Mouse (Mus musculus) frontal cortex, postnatal 36 days (tissue): ENCODE measurements at regions not wholly inside any gene's neighbourhood (a gene's known extent, or its start where the extent isn't known, plus 50 kb on each side); places are given as distances from the start of the nearest gene placed in this dataset.

Experiments
- DNase-seq, 2 experiments: peaks; one replicate each; pipeline ENCODE4 v3.0.0; 2022; ENCODE audit warnings: low spot score in 2 of 2

DNA sequence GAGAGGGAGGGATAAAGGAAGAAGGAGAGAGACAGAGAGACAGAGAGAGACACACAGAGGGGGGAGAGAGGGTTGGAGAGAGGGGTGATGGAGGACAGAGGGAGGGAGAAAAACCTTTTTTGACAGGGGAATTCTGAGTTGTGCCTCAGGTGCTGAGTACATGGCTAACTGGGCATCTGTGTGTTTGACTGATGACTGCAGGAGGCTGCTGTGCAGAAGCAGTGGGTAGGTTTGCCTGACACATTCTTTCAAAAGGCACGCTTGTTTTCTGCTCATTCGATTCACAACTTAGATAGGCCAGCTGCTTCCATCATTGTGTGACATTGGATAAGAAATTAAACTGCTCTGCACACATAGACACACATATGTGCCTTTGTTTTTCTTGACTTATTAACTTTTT is 150.7 kb upstream of the Rgmb start:
- no peak for DNase-seq

DNA sequence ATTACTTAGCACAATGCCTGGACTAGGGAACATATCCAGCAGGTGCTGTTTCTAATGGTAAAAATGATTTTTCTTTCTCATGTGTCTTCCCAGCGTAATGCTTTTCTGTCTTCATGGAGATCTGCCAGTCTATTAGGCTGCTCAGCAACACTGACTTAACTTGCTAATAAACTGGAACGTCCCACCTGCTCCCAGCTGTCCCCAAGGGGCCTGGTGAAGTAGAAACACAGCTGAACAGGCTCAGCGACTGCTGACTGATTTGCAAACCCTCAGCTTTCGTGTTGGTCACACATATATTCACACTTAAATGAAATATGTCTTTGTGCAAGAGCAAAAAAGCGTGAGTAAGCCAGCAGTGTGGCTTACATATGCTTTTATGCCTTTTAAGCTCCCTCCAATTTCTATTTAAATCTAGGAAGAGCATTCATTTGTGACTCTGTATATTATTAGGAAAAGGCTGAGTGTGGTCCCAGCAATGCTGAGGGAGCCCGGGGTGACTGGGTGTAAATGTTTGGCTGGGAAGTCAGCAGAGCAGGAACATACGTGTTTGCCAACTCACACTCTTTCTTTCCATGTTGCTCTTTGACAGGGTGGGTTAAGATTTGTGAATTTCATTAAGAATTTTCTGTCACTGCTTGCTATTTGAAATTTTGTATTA is 146.7 kb upstream of the Rgmb start:
- DNase-seq: no peak

DNA sequence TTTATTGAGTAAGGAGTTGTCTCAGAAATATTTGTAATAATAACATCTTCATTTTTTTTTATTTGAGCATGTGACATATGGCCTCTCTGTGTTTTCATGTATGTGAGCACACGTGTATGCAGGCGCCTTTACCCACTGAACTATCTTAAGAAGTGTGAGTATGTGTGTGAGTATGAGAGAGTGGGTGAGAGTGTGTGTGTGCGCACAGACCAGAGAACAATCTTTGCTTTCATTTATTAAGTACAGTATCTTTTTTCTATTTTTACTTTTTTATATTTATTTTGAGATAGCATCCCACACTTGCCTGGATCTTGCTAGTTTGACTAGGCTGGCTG is 140.5 kb upstream of the Rgmb start:
- DNase-seq: no peak

DNA sequence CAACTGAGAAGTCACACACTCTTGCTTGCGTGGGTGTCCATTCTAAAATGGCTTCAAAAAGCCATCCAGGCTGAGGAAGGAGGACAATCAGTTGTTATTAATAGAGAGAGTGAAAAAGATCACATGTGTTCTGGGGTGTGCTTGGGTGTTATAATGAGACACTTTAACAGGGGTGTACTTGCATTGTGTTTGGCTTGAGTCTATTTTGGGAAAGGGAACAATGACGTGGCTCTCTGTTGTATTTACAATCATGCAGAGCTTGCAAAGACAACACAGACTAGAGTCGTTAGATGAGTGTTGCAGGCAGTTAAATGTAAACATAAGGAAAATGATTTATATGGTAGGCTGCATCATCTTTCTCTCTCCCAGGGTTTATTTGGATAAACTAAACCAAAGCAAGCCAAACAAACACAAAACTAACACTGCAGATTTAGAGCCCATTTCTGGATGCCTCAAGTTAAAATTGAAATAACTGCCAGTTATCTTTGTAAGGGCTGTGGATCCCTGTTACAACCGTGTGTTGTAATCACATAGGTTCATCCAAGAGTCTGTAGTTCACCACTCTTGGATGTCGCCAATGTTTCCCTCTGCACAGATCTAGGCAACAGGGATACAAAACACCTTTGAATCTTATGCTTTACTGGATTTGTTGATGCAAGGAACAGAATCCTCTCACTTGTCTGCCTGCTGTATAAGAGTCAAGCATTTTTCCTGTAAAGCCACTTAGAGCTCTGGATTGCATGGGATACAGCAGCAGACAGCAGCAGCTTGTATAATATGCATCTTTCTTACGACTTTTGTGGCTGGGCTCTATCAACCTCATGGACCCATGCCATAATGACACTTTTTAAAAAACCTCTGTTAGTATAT is 139.9 kb upstream of the Rgmb start:
- DNase-seq: no peak

DNA sequence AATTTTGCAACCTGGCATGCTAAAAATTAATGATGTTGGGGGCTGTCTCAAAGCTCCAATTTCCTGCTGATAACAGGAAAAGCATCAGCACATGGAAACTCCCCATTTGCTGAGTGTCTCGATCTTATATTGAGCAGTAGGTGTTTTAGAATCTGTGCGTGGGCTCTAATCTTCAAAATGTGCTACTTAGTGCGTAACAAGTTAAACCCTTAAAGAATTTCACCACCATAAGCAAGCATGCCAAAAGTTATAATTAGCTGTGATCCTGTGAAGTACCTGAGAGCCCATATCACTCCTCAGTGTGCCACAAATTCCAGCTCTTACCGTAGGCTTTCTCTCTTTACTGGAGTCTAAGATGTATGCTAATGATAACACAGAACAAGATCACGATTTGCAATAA is 137.5 kb upstream of the Rgmb start:
- no peak for DNase-seq

DNA sequence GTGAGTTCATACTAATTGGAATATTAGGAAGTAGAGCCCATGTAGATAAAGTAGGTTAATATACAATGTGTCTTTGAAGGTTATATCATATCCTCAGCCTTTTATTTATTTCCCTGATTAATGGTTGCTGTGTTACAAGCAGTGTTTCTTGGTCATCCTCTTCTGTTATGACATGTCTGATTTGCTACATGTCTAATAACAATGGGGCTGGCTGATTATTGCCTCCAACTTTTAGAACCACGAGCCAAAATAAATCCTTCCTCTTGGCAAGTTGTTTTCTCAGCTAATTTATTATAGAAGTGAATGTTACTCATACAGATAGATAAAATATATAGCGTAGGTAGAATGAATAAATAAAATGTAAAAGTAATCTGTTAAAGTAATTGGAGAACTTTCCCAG is 124.8 kb upstream of the Rgmb start:
- no peak for DNase-seq

DNA sequence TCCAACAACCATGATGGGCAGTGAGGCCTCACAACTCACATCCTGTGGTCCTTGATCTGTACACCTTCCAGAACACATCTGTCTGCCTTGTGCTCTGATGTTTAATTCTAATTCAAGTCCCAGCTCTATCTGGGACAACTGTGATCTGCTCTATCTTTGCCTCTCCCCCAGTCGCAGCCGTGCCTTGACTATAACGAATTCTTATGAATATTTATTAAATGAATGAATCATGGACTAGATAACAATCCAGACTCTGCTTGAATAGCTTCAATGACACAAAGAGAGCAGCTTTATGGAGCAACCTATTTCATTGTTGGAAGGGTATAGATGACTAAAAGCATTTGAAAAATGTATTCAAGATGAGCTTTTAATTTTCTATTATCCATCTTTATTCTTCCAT is 120.8 kb upstream of the Rgmb start:
- peak; percentile 0 to 12 for DNase-seq

DNA sequence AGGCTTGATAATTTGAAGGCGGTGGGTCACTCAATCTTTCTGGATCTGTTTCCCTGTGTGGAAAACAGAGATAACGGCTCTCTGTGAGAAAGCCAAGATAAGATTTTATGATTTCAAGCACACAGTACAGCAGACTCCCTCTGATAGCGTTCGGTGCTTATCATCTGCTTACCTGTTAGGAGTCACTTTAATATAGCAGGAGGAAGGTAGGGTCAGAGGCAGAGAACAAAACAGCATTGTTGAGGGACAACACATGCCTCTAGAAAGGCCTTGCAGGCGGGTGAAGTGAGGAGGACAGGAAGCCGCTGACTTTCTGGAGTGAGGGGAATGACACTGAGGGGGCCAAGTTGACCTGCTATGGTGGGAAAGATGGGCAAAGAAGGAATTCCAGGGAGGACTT is 118.9 kb upstream of the Rgmb start:
- DNase-seq: no peak

DNA sequence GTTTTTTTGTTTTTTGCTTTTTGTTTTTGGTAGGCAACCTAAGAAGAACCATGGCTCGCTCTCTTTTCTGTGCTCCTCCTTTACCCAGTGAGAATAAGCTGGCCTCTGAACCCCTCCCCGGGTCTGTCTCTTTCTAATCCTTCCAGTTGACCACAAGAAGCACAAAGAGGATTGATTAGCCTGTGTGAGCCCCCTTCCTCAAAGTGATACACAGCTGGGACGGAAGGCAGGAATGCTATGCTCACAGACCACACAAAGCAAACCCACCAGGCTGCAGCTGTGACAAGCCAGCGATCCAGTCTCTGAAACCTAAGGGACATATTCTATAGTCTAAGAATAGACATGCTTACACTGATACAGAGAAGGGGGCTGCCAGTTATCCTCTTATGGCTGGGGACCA is 111.5 kb upstream of the Rgmb start:
- DNase-seq: no peak

DNA sequence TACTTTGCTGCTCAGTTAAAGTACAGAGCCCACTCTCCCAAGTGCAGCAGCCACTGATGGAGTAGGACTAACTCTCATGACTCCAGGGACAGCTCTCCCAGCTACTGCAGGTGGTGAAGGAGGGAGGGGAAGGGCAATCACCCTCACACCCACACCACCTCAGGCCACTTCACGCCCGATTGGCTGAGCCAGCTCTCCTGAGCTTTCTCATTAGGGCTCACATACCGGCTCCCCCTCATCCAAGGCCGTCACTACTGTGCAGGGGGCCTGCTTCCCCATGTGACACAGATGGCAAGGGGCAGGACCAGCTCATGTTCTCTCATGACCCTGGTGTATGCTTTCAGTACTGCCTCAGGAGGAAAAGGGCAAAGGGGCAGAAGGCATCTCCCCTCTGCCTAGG is 87.8 kb upstream of the Rgmb start:
- DNase-seq: no peak

DNA sequence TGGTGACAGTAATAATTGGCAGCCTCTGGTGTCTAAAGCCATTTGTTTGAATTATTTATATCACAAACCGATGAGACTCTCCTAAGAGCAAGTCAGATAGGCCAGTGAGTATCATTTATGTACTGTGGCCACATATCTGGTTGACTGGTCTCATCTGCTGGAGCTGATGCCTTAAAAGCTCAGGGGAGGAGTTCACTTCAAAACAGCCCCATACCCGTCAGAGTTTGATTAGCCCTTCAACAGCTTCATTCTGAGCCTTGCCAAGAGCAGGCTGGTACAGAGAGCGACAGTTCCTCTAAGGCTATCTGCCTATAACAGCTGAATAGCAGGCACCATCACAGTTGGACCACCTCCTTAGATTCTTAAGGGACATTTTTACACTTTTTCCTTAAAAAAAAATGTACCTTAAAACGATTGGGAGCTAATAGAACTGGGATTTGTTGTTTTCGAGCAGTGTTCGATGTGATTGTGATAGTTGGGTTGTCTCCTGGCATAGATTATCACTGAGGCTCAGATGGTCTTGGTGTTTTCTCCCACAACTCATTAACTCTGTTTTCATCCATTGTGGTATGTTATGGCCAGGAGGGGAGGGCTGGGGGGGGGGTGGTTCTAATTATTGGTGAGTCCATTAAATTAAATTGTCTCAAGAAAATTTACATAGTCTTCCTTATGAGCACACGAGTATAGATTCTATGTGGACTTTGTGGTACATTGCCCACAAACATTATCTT is 68.0 kb upstream of the Rgmb start:
- no peak for DNase-seq

DNA sequence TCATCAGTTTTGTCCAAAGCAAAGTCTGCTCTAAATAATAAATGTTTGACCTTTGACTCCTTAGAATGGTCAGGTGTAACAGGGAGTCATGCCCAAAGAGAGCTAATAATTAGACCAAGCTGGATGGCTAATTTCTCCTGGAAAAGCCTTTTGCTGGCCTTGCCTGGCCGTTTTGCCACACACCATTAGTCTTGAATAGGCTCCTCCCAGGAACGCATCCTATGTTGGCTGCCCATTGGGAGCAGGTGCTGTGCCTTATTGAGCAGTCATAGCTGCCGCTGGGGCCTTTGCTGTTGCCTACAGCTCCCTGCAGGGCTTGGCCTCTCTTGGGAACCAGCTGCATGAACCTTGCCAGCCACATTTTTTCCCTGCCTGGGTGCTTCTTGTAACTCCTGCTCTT is 65.1 kb upstream of the Rgmb start:
- DNase-seq: no peak

DNA sequence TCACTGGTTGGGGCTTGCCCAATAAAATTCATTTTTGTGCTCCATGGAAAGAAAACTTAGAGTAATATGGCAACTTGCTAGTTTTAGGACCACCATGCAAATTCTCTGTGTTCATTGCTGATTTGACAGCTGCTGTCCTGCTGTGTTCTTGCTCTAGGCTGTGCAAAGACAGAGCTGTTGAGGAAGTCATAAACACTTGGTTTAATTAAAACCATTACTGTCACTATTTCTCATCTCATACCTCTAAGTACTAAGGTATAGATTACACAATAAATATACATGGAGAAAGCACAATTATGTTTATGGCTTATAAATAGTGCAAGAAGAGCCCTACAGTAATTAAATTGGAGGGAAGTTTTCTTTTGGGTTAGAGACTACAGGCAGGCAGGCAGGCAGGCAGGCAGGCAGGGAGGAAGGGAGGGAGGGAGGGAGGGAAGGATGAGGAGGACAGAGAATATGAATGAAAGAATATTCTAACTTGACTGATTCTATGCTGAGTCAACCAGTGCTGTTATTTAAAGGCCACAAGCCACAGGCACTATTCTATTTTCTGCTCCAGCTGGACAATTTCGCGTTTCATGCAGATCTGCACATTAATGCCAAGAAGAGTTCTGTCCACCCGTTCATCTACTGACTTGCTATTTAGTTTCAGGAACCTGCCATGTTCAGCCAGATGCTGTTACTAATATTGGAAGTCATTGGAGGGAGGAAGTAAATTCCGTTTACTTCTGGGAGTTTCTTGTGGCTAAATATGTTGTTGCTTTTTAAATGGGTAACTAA is 61.2 kb upstream of the Rgmb start:
- peak; percentile 8 to 45 for DNase-seq

DNA sequence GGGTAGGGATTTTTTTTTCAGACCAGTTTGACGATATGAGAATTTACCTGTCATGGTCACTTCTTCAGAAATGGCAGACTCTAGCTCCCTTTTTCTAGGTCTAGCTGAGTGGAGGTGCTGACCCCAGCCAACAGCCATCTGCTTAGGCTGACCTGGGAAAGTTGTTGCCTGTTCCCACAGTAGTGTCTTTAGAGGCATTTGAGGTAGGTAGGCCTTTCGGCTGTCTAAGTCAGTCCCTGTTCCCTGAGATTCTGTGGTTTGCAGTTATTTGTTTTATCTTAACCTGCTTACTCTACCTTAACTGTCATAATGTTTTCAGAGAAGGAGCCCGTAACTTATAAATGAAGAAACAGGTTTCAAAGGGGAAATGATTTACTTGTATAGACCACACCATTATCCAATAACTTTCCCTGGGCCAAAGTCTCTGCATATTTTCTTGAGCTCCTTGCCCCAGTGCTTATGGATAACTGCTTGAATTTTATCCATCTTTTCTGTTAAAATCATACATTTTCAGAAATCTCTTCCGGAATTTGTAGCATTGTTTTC is 59.8 kb upstream of the Rgmb start:
- no peak for DNase-seq

DNA sequence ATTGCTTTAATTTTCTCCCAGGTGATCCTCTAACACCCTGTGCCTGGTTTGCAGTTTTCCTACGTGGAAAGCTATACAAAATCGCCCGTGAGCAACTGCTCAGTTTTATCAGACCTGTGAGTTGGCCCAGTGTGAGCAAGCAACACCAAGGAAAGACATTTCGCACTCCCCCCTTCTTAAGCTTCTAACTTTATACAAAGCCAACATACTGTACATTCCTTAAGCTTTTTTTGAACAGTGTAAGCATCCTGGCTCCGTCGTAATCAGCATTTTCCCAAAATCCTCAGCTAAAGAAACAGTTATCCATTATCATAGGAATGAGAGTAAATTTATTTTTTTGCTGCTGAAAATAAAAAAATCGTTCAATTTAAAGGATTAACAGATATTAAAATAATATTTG is 52.0 kb upstream of the Rgmb start:
- no peak for DNase-seq

DNA sequence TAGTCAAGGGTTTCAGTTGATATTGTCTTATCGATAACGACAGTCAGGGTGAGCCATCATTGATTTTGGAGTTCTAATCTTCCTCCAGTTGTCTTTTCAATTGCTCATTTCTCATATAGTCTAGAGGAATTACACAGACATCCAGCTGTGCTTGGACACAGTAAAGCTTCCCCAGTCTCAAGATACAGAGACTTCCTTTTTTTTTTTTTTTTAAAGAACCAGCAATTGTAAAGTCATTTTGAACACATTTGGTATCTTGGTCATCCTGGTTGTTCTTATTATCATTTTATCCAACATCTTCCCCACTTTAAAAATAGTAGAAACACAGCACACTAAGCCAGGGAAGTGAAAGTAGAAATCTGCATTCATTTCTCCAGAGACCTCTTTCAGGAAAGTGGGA is 51.4 kb upstream of the Rgmb start:
- no peak for DNase-seq
